Mouse (Mus musculus) cerebellum, adult 2 months (tissue): ENCODE results near the gene Wrnip1.

ENCODE experiments used
- CTCF ChIP-seq: fragments of 200-500 bp; IDR thresholded peaks from 2 replicates; pipeline ENCODE4 v1.5.1; 2011; ENCODE audit warnings: low read depth, mild to moderate bottlenecking, control low read depth, low read length, moderate library complexity, borderline replicate concordance; ENCODE audit not compliant: insufficient read depth
- POLR2A ChIP-seq: fragments of 200-500 bp; IDR thresholded peaks from 2 replicates; pipeline ENCODE4 v1.6.1; 2011; ENCODE audit warnings: low read length, control low read depth, borderline replicate concordance; ENCODE audit not compliant: insufficient read depth

GRCm38 (mm10) chr13:32794619-32795018, 7.2 kb upstream of the Wrnip1 start:
- TF ChIP-seq POLR2A (no peak), CTCF (no peak)
